Mouse (Mus musculus): ENCODE measurements around the gene Nid1. TPM values are rescaled to one million over a fixed set of nuclear protein-coding genes. Genes with fewer than 3 reads are reported as not detected.
"Not testable (repeated sequence)": the region's sequence is repeated elsewhere in the genome, so short reads cannot be mapped to it uniquely, and the experiment has no call there.

The Nid1 gene
- total RNA-seq, 4 experiments from 2014 or later: 37.8 to 51.5 (median 48.6) TPM

- DNase-seq (ENCODE audit: low spot score): not testable (repeated sequence)
These were observed 16.0 kb downstream of the Nid1 start for GRCm38 (mm10) chr13:13453332-13453731.

GRCm38 (mm10) chr13:13454249-13454648 lies 16.9 kb downstream of the Nid1 start:
- DNase-seq (ENCODE audit: low spot score): not testable (repeated sequence)

- DNase-seq (ENCODE audit: low spot score): not testable (repeated sequence)
These were observed 18.5 kb downstream of the Nid1 start for GRCm38 (mm10) chr13:13455632-13456492.

- no peak for DNase-seq (ENCODE audit: low spot score)
These were observed 20.9 kb downstream of the Nid1 start for GRCm38 (mm10) chr13:13458138-13458737.

DNA sequence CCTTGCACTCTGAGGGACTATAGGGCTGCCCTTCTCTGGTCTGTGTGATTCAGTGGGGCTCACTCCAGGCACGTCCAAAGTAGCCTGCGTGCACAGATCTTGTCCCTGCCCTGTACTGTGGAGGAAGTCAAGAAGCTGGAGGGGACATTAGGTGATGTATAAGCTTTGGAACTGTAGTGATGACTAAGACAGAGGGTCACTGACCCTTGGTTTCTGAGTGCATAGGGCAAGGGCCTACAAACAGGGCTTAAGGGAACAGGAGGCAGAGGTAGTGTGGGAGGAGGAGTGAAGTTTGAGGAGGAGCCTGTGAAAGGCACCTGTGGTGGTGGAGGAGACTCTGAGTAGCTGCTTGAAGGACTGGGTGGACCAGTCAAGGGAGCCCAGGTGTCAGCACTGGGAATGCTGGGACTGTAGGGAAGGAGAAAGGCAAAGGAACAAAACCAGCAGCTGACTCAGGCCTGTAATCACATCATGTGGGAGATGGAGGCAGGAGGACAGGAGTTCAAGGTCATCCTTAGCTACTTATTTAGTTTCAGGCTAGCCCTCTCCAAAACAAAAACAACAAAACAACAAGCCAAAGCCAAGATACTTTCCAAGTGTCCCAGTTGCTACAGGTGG lies 23.3 kb downstream of the Nid1 start:
- DNase-seq (ENCODE audit: low spot score): no peak

DNA sequence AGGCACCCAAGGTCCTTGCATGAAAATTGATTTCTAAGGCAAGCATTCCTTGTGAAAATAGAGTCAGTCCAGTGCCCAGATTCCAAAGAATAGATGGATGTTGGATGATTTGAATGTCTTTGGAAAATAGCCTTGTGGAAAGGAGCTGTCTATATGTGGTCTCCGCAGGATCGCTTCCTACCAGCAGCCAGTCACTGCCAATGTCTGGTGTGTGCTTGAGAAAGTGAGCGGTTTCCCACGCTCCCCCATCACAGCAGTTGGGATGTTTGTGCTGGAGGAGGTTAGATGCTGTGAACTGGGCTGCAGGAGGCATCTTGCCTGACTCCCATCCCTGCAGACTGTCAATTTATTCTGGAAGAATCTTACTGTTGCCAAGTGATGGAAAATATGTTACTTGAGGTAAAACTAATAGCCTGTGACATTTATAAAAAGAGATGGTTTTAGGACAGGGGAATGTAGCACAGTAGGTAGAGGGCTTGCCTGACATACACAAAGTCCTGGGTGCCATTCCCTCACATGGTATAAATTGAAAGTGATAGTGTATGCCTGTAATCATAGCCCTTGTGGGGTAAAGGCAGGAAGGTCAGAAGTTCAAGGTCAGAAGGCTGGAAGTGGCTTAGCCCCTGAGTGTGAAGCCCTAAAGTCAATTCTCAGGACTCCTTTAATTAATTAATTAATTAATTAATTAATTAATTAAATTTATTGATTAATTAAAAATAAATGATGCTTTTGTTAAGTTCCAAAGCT lies 24.3 kb downstream of the Nid1 start:
- no peak for DNase-seq (ENCODE audit: low spot score)

DNA sequence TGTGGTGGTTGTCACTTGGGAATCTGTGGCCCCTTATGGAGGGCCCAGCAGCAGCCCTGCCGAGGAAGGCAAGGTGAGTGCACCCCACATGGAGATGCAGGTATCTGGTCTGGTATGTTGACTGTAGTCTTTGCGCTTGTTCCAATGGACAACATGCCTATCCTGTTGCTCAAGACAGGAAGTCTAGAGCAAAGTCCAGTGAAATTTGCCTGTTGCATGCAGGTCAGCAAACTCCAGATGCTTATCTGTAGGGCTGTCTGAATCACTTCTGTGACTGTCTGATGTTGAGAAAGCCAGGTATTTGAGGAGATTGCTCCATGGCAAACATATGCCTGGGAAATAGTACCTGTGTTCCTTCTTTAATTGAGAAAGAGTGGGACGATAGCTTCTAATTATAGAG lies 26.6 kb downstream of the Nid1 start:
- DNase-seq (ENCODE audit: low spot score): no peak

DNA sequence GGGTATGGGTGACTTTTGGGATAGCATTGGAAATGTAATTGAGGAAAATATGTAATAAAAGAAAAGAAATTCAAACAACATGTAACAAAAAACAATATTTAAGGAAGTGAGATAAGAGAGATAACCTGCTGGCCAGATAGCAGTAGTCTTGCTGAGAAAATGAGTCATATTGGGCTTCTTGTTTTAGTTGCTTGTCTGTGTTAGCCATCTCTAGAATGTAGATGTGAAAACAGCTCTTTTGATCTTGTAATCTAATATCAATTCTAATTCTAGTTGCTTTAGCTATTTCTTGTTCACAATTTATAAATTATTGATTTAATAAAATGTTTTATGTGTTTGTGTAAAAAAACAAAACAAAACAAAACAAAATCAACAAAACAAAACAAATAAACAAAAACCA lies 29.9 kb downstream of the Nid1 start:
- DNase-seq (ENCODE audit: low spot score): not testable (repeated sequence)

DNA sequence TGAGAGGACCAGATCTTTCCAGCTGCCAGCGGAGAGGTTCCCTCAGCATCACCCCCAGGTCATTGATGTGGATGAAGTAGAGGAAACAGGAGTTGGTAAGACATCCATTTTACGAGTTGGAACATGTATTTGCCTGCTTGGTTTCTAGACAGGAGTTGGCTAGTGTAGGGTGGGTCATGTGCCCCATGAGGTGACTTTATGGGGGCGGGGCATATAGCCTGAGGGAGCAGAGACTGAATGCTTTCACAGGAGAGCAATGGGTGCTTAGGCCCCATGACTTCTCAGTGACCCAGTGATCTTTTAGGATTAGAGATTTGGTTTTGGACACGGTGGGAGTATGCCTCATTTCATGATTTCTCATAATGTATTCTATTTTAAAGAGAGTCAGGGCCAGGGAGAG lies 31.2 kb downstream of the Nid1 start:
- no peak for DNase-seq (ENCODE audit: low spot score)

DNA sequence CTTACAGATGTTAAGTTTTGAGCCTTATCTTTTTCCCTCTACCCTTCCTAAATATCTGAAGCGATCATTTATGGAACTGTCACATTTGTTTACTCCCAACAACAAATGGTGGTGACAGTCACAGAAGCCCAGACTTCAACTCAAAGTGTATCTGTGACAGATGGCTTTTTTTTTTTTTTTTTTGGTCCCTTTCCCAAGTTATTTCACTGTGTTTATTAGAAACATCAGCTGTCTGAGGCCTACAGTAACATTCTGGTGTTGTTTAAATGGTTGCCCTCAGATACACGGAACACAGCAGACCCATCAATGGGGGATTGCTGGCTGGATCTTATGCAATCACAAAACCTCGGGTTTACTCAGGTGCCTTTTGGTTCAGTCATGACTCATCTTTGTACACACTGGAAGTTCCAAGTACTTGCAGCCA lies 34.0 kb downstream of the Nid1 start:
- DNase-seq (ENCODE audit: low spot score): no peak

DNA sequence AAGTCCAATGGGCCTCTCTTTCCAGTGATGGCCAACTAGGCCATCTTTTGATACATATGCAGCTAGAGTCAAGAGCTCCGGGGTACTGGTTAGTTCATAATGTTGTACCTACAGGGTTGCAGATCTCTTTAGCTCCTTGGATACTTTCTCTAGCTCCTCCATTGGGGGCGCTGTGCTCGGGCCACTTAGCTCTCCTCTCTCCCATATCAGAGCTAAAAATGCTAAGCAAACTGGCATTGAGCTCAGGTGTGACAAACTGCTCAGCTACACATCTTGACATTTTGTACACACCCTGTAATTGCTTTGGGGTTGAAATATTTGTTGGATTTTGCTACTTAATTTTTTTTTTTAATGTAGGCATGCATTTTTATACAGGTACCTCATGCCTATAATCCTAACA lies 37.1 kb downstream of the Nid1 start:
- not testable (repeated sequence) for DNase-seq (ENCODE audit: low spot score)

GRCm38 (mm10) chr13:13474991-13475390 lies 37.6 kb downstream of the Nid1 start:
- no peak for DNase-seq (ENCODE audit: low spot score)

DNA sequence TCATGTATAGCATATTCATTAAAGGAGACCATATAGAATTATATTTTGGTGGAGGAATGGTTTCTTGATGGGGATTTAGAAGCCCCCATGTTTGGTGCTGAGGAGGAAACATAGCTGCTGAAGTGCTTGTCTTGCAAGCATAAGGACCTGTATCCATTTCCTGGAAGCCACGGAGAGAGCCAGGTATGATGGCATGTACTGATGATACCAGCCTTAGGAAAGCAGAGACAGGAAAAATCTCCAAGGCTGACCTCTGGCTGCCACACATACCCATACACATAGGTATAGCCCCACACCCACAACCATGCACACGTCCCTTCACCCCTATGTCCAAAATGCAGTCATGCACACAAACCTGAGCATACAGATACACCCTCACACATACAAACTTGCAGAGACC lies 39.2 kb downstream of the Nid1 start:
- no peak for DNase-seq (ENCODE audit: low spot score)

GRCm38 (mm10) chr13:13477046-13477445 lies 39.7 kb downstream of the Nid1 start:
- DNase-seq (ENCODE audit: low spot score): no peak

DNA sequence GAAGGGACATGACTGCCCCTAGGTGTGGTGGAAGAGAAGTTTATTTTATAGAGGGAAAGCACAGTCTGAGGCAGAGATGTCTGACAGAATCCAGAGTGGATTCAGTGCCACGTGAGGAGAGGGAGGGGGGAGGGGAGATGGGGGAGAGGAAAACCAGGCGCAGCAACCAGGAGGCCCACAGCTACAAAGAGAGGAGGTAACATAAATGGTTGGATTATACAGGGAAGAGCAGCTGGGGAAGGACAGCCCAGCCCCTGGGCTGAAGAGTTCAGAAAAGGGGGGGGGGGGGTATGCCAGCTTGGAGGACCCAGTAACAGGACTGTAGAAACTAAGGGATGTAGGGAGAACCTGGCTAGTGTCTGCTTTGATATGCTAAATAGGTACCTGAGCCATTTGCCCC lies 42.6 kb downstream of the Nid1 start:
- no peak for DNase-seq (ENCODE audit: low spot score)

GRCm38 (mm10) chr13:13481033-13481432 lies 43.7 kb downstream of the Nid1 start:
- peak; percentile 72 for DNase-seq (ENCODE audit: low spot score)

DNA sequence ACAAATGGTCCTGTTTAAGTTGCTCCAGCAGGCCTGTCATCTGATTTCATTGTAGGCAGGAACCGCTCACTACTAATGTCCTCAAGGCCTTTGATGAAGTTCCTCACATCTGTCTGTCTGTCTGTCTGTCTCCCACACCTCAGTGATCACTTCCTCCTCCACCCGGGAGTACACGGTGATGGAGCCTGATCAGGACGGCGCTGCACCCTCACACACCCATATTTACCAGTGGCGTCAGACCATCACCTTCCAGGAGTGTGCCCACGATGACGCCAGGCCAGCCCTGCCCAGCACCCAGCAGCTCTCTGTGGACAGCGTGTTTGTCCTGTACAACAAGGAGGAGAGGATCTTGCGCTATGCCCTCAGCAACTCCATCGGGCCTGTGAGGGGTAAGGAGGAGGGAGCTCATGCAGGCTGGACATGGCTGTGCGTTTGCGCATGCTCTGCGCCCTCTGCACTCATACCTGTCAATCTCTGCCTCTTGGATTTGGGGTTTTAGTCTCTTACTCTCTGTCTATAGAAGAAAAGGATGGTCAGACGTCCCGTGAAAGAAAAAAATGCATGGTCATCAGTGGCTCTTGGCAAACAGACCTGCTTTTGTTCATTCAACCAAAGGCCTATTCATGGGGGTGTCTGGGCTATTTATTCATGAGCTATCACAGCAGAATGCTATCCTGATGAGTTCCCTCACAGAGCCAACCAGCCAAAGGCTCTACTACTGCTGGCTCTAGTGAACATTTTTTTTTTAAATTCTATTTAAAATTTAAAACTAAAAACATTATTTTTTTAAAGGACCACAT lies 44.7 kb downstream of the Nid1 start:
- no peak for DNase-seq (ENCODE audit: low spot score)

- no peak for DNase-seq (ENCODE audit: low spot score)
These were observed 47.0 kb downstream of the Nid1 start for GRCm38 (mm10) chr13:13484351-13484751.

DNA sequence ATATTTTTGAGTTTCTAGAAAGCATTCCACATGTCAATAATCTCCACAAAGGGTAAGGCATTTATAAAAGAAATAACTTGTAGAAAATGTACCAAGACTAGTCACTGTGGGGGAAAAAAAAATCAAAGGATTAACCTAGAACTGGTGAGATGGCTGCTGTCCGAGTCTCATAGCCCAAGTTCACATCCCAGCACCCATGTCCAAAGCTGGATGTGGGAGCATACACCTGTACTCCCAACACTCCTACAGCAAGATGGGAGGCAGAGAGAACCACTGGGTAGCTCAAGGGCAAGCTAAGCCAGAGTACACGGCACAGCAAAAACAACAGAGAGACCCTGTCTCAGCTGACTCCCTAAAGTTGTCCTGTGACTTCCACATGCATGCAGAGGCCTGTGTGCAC lies 47.5 kb downstream of the Nid1 start:
- DNase-seq (ENCODE audit: low spot score): no peak

- DNase-seq (ENCODE audit: low spot score): peak; percentile 56
These were observed 48.3 kb downstream of the Nid1 start for GRCm38 (mm10) chr13:13485682-13486081.

DNA sequence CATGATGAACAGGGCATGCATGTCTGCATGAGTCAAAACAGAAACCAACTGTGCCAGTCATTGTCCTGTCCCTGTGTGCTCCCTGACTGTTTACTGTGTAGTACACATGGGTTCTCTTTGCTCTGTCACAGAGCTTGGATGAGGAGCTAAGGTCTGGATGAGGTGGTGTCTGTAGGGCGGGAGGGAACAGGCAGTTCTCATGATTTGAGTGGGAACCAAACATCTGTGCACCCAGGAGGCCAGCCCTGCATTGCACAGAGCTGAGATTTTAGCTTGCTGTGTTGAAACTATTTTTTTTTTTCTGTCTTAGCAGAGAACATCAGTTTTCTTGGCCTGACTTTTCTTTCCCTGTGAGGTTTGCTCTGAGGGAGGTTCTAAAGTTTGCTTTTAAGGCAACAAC lies 50.5 kb downstream of the Nid1 start:
- DNase-seq (ENCODE audit: low spot score): peak; percentile 65
